Mouse (Mus musculus) kidney, postnatal 0 days (tissue): Measurements from ENCODE around the gene Gm17428. TPM values are rescaled to one million over a fixed set of nuclear protein-coding genes. Genes with fewer than 3 reads are reported as not detected.

Experiments used
- ATAC-seq: fragments of 200-750 bp; cut with Nextera tagmentation; replicated peaks from 2 replicates; pipeline ENCODE4 v1.8.0; 2017; ENCODE audit warnings: low read depth, moderate number of reproducible peaks, moderate TSS enrichment, moderate library complexity; ENCODE audit not compliant: low FRiP score
- DNase-seq: peaks from one replicate; pipeline ENCODE4 v3.0.0-alpha.2; 2016; ENCODE audit warnings: low spot score
- H3K27ac ChIP-seq: fragments of 300-500 bp; sonication (generic); 2 replicates; pipeline ENCODE4 v1.5.1; 2014; ENCODE audit warnings: mild to moderate bottlenecking
- H3K27me3 ChIP-seq: fragments of 300-500 bp; sonication (generic); 2 replicates; pipeline ENCODE4 v1.6.1; 2014; ENCODE audit warnings: low read length, mixed read lengths; ENCODE audit not compliant: insufficient read depth
- H3K36me3 ChIP-seq: fragments of 300-500 bp; sonication (generic); 2 replicates; pipeline ENCODE4 v1.6.1; 2014; ENCODE audit warnings: low read length, mixed read lengths; ENCODE audit not compliant: insufficient read depth
- H3K4me1 ChIP-seq: fragments of 300-500 bp; sonication (generic); replicated peaks from 2 replicates; pipeline ENCODE4 v1.6.1; 2014; ENCODE audit warnings: antibody characterized with exemption, low read length, mixed read lengths; ENCODE audit not compliant: insufficient read depth
- H3K4me2 ChIP-seq: fragments of 300-500 bp; sonication (generic); 2 replicates; pipeline ENCODE4 v1.6.1; 2014; ENCODE audit warnings: mild to moderate bottlenecking, low read length, moderate library complexity, mixed read lengths
- H3K4me3 ChIP-seq: fragments of 300-500 bp; sonication (generic); replicated peaks from 2 replicates; pipeline ENCODE4 v1.5.1; 2014; ENCODE audit warnings: low read depth, low read length
- H3K9ac ChIP-seq: fragments of 300-500 bp; sonication (generic); 2 replicates; pipeline ENCODE4 v1.6.1; 2014; ENCODE audit warnings: low read depth, low read length
- H3K9me3 ChIP-seq: fragments of 300-500 bp; sonication (generic); replicated peaks from 2 replicates; pipeline ENCODE4 v1.6.1; 2016; ENCODE audit warnings: low read length, inconsistent platforms, mixed read lengths
- CTCF ChIP-seq: IDR thresholded peaks from 2 replicates; pipeline ENCODE4 v1.5.1; 2016; ENCODE audit warnings: antibody characterized with exemption, low read depth, mild to moderate bottlenecking, moderate library complexity
- whole genome bisulfite sequencing: fragments of 180-500 bp; shearing (Covaris S2); extraction: QIAGEN DNeasy Blood & Tissue Kit; methylation state at CpG from one replicate; pipeline ENCODE4 v1.1.7; 2014; 5-methylcytosine and 5-hydroxymethylcytosine counted together
- polyA plus RNA-seq: library from polyadenylated mRNA; unstranded; fragments of >200 nt; fragmentation: Nextera tagmentation; extraction: Ambion mirVana; gene quantifications from 2 replicates; pipeline ENCODE4 v1.2.1, GENCODE M21; 2015

The Gm17428 gene
- polyA plus RNA-seq, 1 experiment from 2014 or later = not detected

GRCm38 (mm10) chr14:54948781-54949180 is 28.0 kb upstream of the Gm17428 start:
- no peak for TF ChIP-seq CTCF
- DNase-seq = no peak
- WGBS = 77% methylated on average over 9 of the region's 9 CpGs

GRCm38 (mm10) chr14:54950493-54950892 is 26.2 kb upstream of the Gm17428 start:
- no peak overlapping the region for H3K4me2 ChIP-seq
- no peaks in the 10 kb centered on the region for H3K9me3 ChIP-seq
- H3K9ac ChIP-seq = no peak overlapping the region
- 58% methylated on average over 12 of the region's 12 CpGs for WGBS
- H3K36me3 ChIP-seq = no peaks in the 10 kb centered on the region
- H3K4me3 ChIP-seq = no peak overlapping the region
- no peak for TF ChIP-seq CTCF
- no peak for DNase-seq
- H3K27me3 ChIP-seq = no peaks in the 10 kb centered on the region
- H3K4me1 ChIP-seq = no peaks in the 10 kb centered on the region
- no peak overlapping the region for H3K27ac ChIP-seq
- no peak for ATAC-seq

More at GRCm38 (mm10) chr14:54948781-54949180, 28.0 kb upstream of the Gm17428 start:
- no peaks in the 10 kb centered on the region for H3K27me3 ChIP-seq
- ATAC-seq = no peak
- H3K4me2 ChIP-seq = no peak overlapping the region
- H3K4me3 ChIP-seq = no peak overlapping the region
- no peaks in the 10 kb centered on the region for H3K4me1 ChIP-seq
- H3K27ac ChIP-seq = no peak overlapping the region
- no peak overlapping the region for H3K9ac ChIP-seq
- no peaks in the 10 kb centered on the region for H3K9me3 ChIP-seq
- no peaks in the 10 kb centered on the region for H3K36me3 ChIP-seq

- no peak for ATAC-seq
- Histone ChIP-seq H3K27me3 (no peaks in the 10 kb centered on the region), H3K4me3 (no peak overlapping the region), H3K4me2 (no peak overlapping the region), H3K9me3 (no peaks in the 10 kb centered on the region), H3K9ac (no peak overlapping the region), H3K4me1 (no peaks in the 10 kb centered on the region), H3K27ac (no peak overlapping the region), H3K36me3 (no peaks in the 10 kb centered on the region)
- no peak for DNase-seq
- WGBS = 94% methylated on average over 6 of the region's 6 CpGs
- no peak for TF ChIP-seq CTCF
These were observed 25.1 kb upstream of the Gm17428 start for GRCm38 (mm10) chr14:54951587-54951986.

- DNase-seq (no peak), ATAC-seq (no peak)
- H3K36me3 ChIP-seq = no peaks in the 10 kb centered on the region
- no peak for TF ChIP-seq CTCF
- no peaks in the 10 kb centered on the region for H3K4me1 ChIP-seq
- H3K9ac ChIP-seq = no peak overlapping the region
- H3K4me2 ChIP-seq = no peak overlapping the region
- no peaks in the 10 kb centered on the region for H3K27me3 ChIP-seq
- WGBS = 92% methylated on average over 8 of the region's 8 CpGs
- no peak overlapping the region for H3K4me3 ChIP-seq
- H3K9me3 ChIP-seq = no peaks in the 10 kb centered on the region
- no peak overlapping the region for H3K27ac ChIP-seq
These were observed 23.0 kb upstream of the Gm17428 start for GRCm38 (mm10) chr14:54953664-54954206.

GRCm38 (mm10) chr14:54954474-54954873 is 22.3 kb upstream of the Gm17428 start:
- 68% methylated on average over 3 of the region's 3 CpGs for WGBS
- DNase-seq (no peak), ATAC-seq (no peak)
- Histone ChIP-seq H3K4me1 (no peaks in the 10 kb centered on the region), H3K9me3 (no peaks in the 10 kb centered on the region), H3K27me3 (no peaks in the 10 kb centered on the region), H3K27ac (no peak overlapping the region), H3K4me3 (no peak overlapping the region), H3K9ac (no peak overlapping the region), H3K36me3 (no peaks in the 10 kb centered on the region), H3K4me2 (no peak overlapping the region)
- TF ChIP-seq CTCF = no peak

GRCm38 (mm10) chr14:54955481-54955880 is 21.3 kb upstream of the Gm17428 start:
- WGBS = 87% methylated on average over 3 of the region's 3 CpGs
- Histone ChIP-seq H3K27me3 (no peaks in the 10 kb centered on the region), H3K4me3 (no peak overlapping the region), H3K4me2 (no peak overlapping the region), H3K4me1 (no peaks in the 10 kb centered on the region), H3K9ac (no peak overlapping the region), H3K9me3 (no peaks in the 10 kb centered on the region), H3K27ac (no peak overlapping the region), H3K36me3 (no peaks in the 10 kb centered on the region)
- ATAC-seq (no peak), DNase-seq (no peak)
- TF ChIP-seq CTCF = no peak

- Histone ChIP-seq H3K4me3 (no peak overlapping the region), H3K27ac (no peak overlapping the region), H3K4me1 (no peaks in the 10 kb centered on the region), H3K9me3 (no peaks in the 10 kb centered on the region), H3K9ac (no peak overlapping the region), H3K36me3 (no peaks in the 10 kb centered on the region), H3K4me2 (no peak overlapping the region), H3K27me3 (no peaks in the 10 kb centered on the region)
- no peak for ATAC-seq
- no peak for DNase-seq
- no peak for TF ChIP-seq CTCF
- 89% methylated on average over 9 of the region's 9 CpGs for WGBS
These were observed 20.2 kb upstream of the Gm17428 start for GRCm38 (mm10) chr14:54956533-54956932.
